Mouse (Mus musculus): Measurements from ENCODE around the gene Ssbp1. TPM values are rescaled to one million over a fixed set of nuclear protein-coding genes. Genes with fewer than 3 reads are reported as not detected.

The Ssbp1 gene
- polyA plus RNA-seq, 1 experiment from 2014 or later = 177 TPM

- Histone ChIP-seq H3K4me2 (ENCODE audit: low read depth, severe bottlenecking) (no peak overlapping the region), H3K4me3 (ENCODE audit: low read depth, low read length) (no peak overlapping the region), H3K9me3 (ENCODE audit: control insufficient read depth, low read length) (no peaks in the 10 kb centered on the region), H3K27me3 (ENCODE audit: control insufficient read depth, insufficient read depth, low read length) (no peaks in the 10 kb centered on the region), H3K4me1 (ENCODE audit: control insufficient read depth, insufficient read depth, low read length) (no peaks in the 10 kb centered on the region), H3K36me3 (ENCODE audit: control insufficient read depth, insufficient read depth, low read length) (no peaks in the 10 kb centered on the region), H3K9ac (ENCODE audit: low read length) (no peak overlapping the region), H3K27ac (replicated peaks; ENCODE audit: low read depth, low read length) (no peak overlapping the region)
- WGBS = 70% methylated on average over 4 of the region's 4 CpGs
- no peak for ATAC-seq (ENCODE audit: insufficient number of reproducible peaks, low FRiP score, low TSS enrichment, low read depth)
- no peak for DNase-seq (ENCODE audit: low spot score)
These were observed 39.8 kb upstream of the Ssbp1 start for GRCm38 (mm10) chr6:40431356-40431755.

GRCm38 (mm10) chr6:40431812-40432211, 39.3 kb upstream of the Ssbp1 start:
- Histone ChIP-seq H3K4me1 (ENCODE audit: control insufficient read depth, insufficient read depth, low read length) (no peaks in the 10 kb centered on the region), H3K4me2 (ENCODE audit: low read depth, severe bottlenecking) (no peak overlapping the region), H3K4me3 (ENCODE audit: low read depth, low read length) (no peak overlapping the region), H3K27ac (replicated peaks; ENCODE audit: low read depth, low read length) (no peak overlapping the region), H3K36me3 (ENCODE audit: control insufficient read depth, insufficient read depth, low read length) (no peaks in the 10 kb centered on the region), H3K27me3 (ENCODE audit: control insufficient read depth, insufficient read depth, low read length) (no peaks in the 10 kb centered on the region), H3K9ac (ENCODE audit: low read length) (no peak overlapping the region), H3K9me3 (ENCODE audit: control insufficient read depth, low read length) (no peaks in the 10 kb centered on the region)
- no peak for ATAC-seq (ENCODE audit: insufficient number of reproducible peaks, low FRiP score, low TSS enrichment, low read depth)
- DNase-seq (ENCODE audit: low spot score) = no peak

DNA sequence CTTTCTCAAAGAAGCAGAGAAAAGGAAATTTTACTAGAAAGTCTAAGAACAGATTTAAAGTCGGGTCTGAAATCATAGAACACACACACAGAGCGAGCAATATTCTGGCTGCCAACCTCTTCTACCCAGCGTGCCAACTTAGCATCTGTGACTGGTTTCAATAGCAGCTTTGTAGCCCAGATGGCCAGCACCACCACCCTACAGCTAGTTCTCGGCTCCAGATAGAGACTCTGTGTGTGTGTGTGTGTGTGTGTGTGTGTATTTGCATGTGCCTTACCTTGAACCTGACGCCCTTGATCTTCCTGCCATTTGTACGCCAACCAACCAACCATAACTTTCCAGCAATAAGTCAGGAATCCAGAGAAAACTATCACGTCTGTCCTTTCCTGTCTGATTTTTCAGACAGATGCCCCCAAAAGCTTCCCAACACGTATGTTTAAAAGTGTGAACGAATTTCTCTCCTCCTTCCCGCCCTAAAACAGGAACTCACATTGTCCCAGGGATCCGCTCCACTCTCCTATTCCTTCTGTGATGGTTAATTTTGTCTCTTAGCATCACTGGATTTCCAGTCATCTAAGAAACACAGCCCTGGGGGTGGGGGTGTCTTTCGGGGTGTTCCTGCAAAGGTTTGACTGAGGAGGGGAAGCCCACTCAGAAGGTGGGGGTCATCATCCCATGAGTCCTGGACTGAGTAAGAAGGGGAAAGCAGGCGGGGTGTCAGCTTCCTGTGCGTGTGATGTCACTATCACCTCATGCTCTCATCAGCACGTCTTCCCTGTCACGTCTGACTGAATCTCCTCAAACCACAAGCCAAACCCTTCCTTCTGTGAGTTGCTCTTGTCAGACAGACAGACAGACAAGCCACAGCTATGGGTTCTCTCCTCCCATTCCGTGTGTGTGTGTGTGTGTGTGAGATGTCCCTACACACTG, 38.5 kb upstream of the Ssbp1 start:
- ATAC-seq (ENCODE audit: insufficient number of reproducible peaks, low FRiP score, low TSS enrichment, low read depth) (no peak), DNase-seq (ENCODE audit: low spot score) (no peak)
- Histone ChIP-seq H3K27me3 (ENCODE audit: control insufficient read depth, insufficient read depth, low read length) (no peaks in the 10 kb centered on the region), H3K4me1 (ENCODE audit: control insufficient read depth, insufficient read depth, low read length) (no peaks in the 10 kb centered on the region), H3K9ac (ENCODE audit: low read length) (no peak overlapping the region), H3K4me3 (ENCODE audit: low read depth, low read length) (no peak overlapping the region), H3K27ac (replicated peaks; ENCODE audit: low read depth, low read length) (no peak overlapping the region), H3K36me3 (ENCODE audit: control insufficient read depth, insufficient read depth, low read length) (no peaks in the 10 kb centered on the region), H3K9me3 (ENCODE audit: control insufficient read depth, low read length) (no peaks in the 10 kb centered on the region), H3K4me2 (ENCODE audit: low read depth, severe bottlenecking) (no peak overlapping the region)
- 88% methylated on average over 17 of the region's 17 CpGs for WGBS

DNA sequence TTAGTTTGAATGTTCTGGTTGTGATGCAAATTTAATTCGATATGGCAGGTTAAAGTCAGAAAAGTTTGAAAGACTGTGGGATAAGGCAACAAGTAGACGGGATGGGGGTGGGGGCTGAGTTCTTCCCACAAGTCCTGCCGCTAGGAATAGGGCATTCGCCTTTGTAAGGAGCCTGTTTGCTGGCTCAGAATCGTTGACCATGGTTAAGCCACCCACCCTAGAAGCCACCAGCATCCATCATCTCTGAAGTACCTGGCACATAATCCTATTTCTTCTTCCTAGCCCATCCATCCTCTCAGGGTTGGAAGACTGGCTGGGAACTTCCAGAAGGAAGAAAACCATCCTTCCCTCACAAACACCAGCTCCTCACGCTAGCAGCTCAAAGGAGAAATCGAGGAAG, 36.5 kb upstream of the Ssbp1 start:
- peak overlapping the region; percentile 81 for H3K4me2 ChIP-seq (ENCODE audit: low read depth, severe bottlenecking)
- DNase-seq (ENCODE audit: low spot score) (no peak), ATAC-seq (ENCODE audit: insufficient number of reproducible peaks, low FRiP score, low TSS enrichment, low read depth) (no peak)
- peak overlapping the region; percentile 85 for H3K9ac ChIP-seq (ENCODE audit: low read length)
- no peaks in the 10 kb centered on the region for H3K9me3 ChIP-seq (ENCODE audit: control insufficient read depth, low read length)
- no peaks in the 10 kb centered on the region for H3K27me3 ChIP-seq (ENCODE audit: control insufficient read depth, insufficient read depth, low read length)
- no peak overlapping the region for H3K27ac ChIP-seq (replicated peaks; ENCODE audit: low read depth, low read length)
- peak overlapping the region; percentile 64 for H3K4me3 ChIP-seq (ENCODE audit: low read depth, low read length)
- no peaks in the 10 kb centered on the region for H3K36me3 ChIP-seq (ENCODE audit: control insufficient read depth, insufficient read depth, low read length)
- 8% methylated on average over 7 of the region's 7 CpGs for WGBS
- no peaks in the 10 kb centered on the region for H3K4me1 ChIP-seq (ENCODE audit: control insufficient read depth, insufficient read depth, low read length)

GRCm38 (mm10) chr6:40435151-40436046, 35.8 kb upstream of the Ssbp1 start:
- ATAC-seq (ENCODE audit: insufficient number of reproducible peaks, low FRiP score, low TSS enrichment, low read depth) (peak; percentile 75), DNase-seq (ENCODE audit: low spot score) (peak; percentile 70)
- Histone ChIP-seq H3K27ac (replicated peaks; ENCODE audit: low read depth, low read length) (no peak overlapping the region; the same call in 1 of the 2 replicates), H3K27me3 (ENCODE audit: control insufficient read depth, insufficient read depth, low read length) (no peaks in the 10 kb centered on the region), H3K36me3 (ENCODE audit: control insufficient read depth, insufficient read depth, low read length) (no peaks in the 10 kb centered on the region), H3K9me3 (ENCODE audit: control insufficient read depth, low read length) (no peaks in the 10 kb centered on the region), H3K4me3 (ENCODE audit: low read depth, low read length) (peak overlapping the region; percentile 64), H3K4me2 (ENCODE audit: low read depth, severe bottlenecking) (peak overlapping the region; percentile 81), H3K9ac (ENCODE audit: low read length) (peak overlapping the region; percentile 85), H3K4me1 (ENCODE audit: control insufficient read depth, insufficient read depth, low read length) (no peaks in the 10 kb centered on the region)
- 0% methylated on average over 52 of the region's 72 CpGs for WGBS

GRCm38 (mm10) chr6:40436047-40436483, 35.1 kb upstream of the Ssbp1 start, which contains the start of gene E330009J07Rik:
E330009J07Rik (minus strand) TSS chr6:40436135.
- no peaks in the 10 kb centered on the region for H3K36me3 ChIP-seq (ENCODE audit: control insufficient read depth, insufficient read depth, low read length)
- no peaks in the 10 kb centered on the region for H3K27me3 ChIP-seq (ENCODE audit: control insufficient read depth, insufficient read depth, low read length)
- H3K4me1 ChIP-seq (ENCODE audit: control insufficient read depth, insufficient read depth, low read length) = no peaks in the 10 kb centered on the region
- H3K27ac ChIP-seq (replicated peaks; ENCODE audit: low read depth, low read length) = no peak within 1 kb of the TSS; the same call in 1 of the 2 replicates
- DNase-seq (ENCODE audit: low spot score) (peak; percentile 86), ATAC-seq (ENCODE audit: insufficient number of reproducible peaks, low FRiP score, low TSS enrichment, low read depth) (peak; percentile 90)
- under 1% methylated on average over 31 of the region's 38 CpGs for WGBS
- peak within 1 kb of the TSS; percentile 81 for H3K4me2 ChIP-seq (ENCODE audit: low read depth, severe bottlenecking)
- peak within 1 kb of the TSS; percentile 85 for H3K9ac ChIP-seq (ENCODE audit: low read length)
- peak within 1 kb of the TSS; percentile 64 for H3K4me3 ChIP-seq (ENCODE audit: low read depth, low read length)
- H3K9me3 ChIP-seq (ENCODE audit: control insufficient read depth, low read length) = no peaks in the 10 kb centered on the region

DNA sequence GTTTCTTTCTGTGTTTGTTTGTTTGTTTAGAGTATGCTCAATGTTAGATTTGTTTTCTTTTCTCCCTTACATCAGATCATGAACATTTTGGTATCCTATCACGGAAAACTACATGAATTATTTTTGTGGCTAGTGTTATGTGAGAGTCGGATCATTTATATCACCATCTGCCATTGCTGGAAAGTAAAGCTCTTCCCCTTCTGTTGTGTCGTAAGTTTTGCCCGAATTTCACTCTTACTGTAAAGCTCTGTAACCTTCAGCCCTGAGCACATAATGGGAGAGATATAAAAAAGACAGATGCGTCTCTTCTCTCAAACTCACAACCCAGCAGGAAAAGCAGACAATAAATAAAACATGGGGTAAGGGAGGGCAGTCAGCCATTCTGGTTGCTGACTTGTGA, 32.2 kb upstream of the Ssbp1 start, which contains the start of gene Wee2:
Gene Wee2, plus strand, starts transcription at position 153 of the 400 bp plus-strand sequence.
- no peaks in the 10 kb centered on the region for H3K4me1 ChIP-seq (ENCODE audit: control insufficient read depth, insufficient read depth, low read length)
- ATAC-seq (ENCODE audit: insufficient number of reproducible peaks, low FRiP score, low TSS enrichment, low read depth) (no peak), DNase-seq (ENCODE audit: low spot score) (peak; percentile 11)
- H3K27me3 ChIP-seq (ENCODE audit: control insufficient read depth, insufficient read depth, low read length) = no peaks in the 10 kb centered on the region
- H3K9me3 ChIP-seq (ENCODE audit: control insufficient read depth, low read length) = no peaks in the 10 kb centered on the region
- no peak within 1 kb of the TSS for H3K27ac ChIP-seq (replicated peaks; ENCODE audit: low read depth, low read length)
- H3K4me2 ChIP-seq (ENCODE audit: low read depth, severe bottlenecking) = no peak within 1 kb of the TSS
- WGBS = 75% methylated on average over 5 of the region's 5 CpGs
- no peak within 1 kb of the TSS for H3K9ac ChIP-seq (ENCODE audit: low read length)
- H3K4me3 ChIP-seq (ENCODE audit: low read depth, low read length) = no peak within 1 kb of the TSS
- H3K36me3 ChIP-seq (ENCODE audit: control insufficient read depth, insufficient read depth, low read length) = no peaks in the 10 kb centered on the region

- Histone ChIP-seq H3K27ac (replicated peaks; ENCODE audit: low read depth, low read length) (no peak overlapping the region), H3K4me3 (ENCODE audit: low read depth, low read length) (no peak overlapping the region), H3K27me3 (ENCODE audit: control insufficient read depth, insufficient read depth, low read length) (no peaks in the 10 kb centered on the region), H3K9ac (ENCODE audit: low read length) (no peak overlapping the region), H3K4me2 (ENCODE audit: low read depth, severe bottlenecking) (no peak overlapping the region), H3K9me3 (ENCODE audit: control insufficient read depth, low read length) (no peaks in the 10 kb centered on the region), H3K36me3 (ENCODE audit: control insufficient read depth, insufficient read depth, low read length) (no peaks in the 10 kb centered on the region), H3K4me1 (ENCODE audit: control insufficient read depth, insufficient read depth, low read length) (no peaks in the 10 kb centered on the region)
- DNase-seq (ENCODE audit: low spot score) = peak; percentile 19
- no peak for ATAC-seq (ENCODE audit: insufficient number of reproducible peaks, low FRiP score, low TSS enrichment, low read depth)
- 40% methylated on average over 12 of the region's 12 CpGs for WGBS
These were observed 31.4 kb upstream of the Ssbp1 start for GRCm38 (mm10) chr6:40439731-40440130.

All from limb, embryonic 11.5 days (tissue).